Mouse (Mus musculus): ENCODE results near the gene Apln. TPM values are rescaled to one million over a fixed set of nuclear protein-coding genes. Genes with fewer than 3 reads are reported as not detected.
A peak's percentile ranks its signal among the peaks of the same experiment; 100 is the strongest.

Apln gene
- total and polyA plus RNA-seq, 2 experiments: 0.04 to 0.09 TPM

- WGBS: under 1% methylated on average over 8 of the region's 8 CpGs
- TF ChIP-seq CTCF (IDR thresholded peaks at IDR 0.05; ENCODE audit: low read depth, low read length): peak; percentile 71
- TF ChIP-seq POLR2A (IDR thresholded peaks at IDR 0.05; ENCODE audit: extremely low read depth, insufficient read depth, low read length): no peak
- DNase-seq (ENCODE audit: extremely low read depth, low read depth, low spot score): peak; percentile 65
These were observed 42.0 kb downstream of the Apln start for GRCm38 (mm10) chrX:47992606-47993005.

GRCm38 (mm10) chrX:47988024-47988423, 46.6 kb downstream of the Apln start:
- DNase-seq (ENCODE audit: extremely low read depth, low read depth, low spot score): no peak
- WGBS: 59% methylated on average over 7 of the region's 8 CpGs
- Histone ChIP-seq H3K27me3 (ENCODE audit: control insufficient read depth, insufficient read depth, low read length) (no peaks in the 10 kb centered on the region), H3K36me3 (ENCODE audit: control insufficient read depth, insufficient read depth, low read length) (no peaks in the 10 kb centered on the region), H3K27ac (replicated peaks; ENCODE audit: insufficient read depth, low read depth, low read length) (no peak overlapping the region), H3K4me1 (ENCODE audit: control insufficient read depth, insufficient read depth, low read length) (no peaks in the 10 kb centered on the region), H3K9ac (ENCODE audit: low read depth, low read length) (no peak overlapping the region), H3K79me2 (ENCODE audit: control insufficient read depth, insufficient read depth, low read length) (no peaks in the 10 kb centered on the region), H3K4me3 (ENCODE audit: insufficient read depth, low read depth, low read length) (no peak overlapping the region)
- TF ChIP-seq CTCF (IDR thresholded peaks at IDR 0.05; ENCODE audit: low read depth, low read length) (no peak), POLR2A (IDR thresholded peaks at IDR 0.05; ENCODE audit: extremely low read depth, insufficient read depth, low read length) (no peak)

More at GRCm38 (mm10) chrX:47992606-47993005, 42.0 kb downstream of the Apln start:
- Histone ChIP-seq H3K9ac (ENCODE audit: low read depth, low read length) (no peak overlapping the region), H3K27ac (replicated peaks; ENCODE audit: insufficient read depth, low read depth, low read length) (no peak overlapping the region), H3K27me3 (ENCODE audit: control insufficient read depth, insufficient read depth, low read length) (no peaks in the 10 kb centered on the region), H3K79me2 (ENCODE audit: control insufficient read depth, insufficient read depth, low read length) (no peaks in the 10 kb centered on the region), H3K4me1 (ENCODE audit: control insufficient read depth, insufficient read depth, low read length) (no peaks in the 10 kb centered on the region), H3K36me3 (ENCODE audit: control insufficient read depth, insufficient read depth, low read length) (no peaks in the 10 kb centered on the region), H3K4me3 (ENCODE audit: insufficient read depth, low read depth, low read length) (no peak overlapping the region)

GRCm38 (mm10) chrX:47985000-47985619, 49.5 kb downstream of the Apln start:
- under 1% methylated on average over 19 of the region's 19 CpGs for WGBS
- Histone ChIP-seq H3K79me2 (ENCODE audit: control insufficient read depth, insufficient read depth, low read length) (no peaks in the 10 kb centered on the region), H3K27me3 (ENCODE audit: control insufficient read depth, insufficient read depth, low read length) (no peaks in the 10 kb centered on the region), H3K36me3 (ENCODE audit: control insufficient read depth, insufficient read depth, low read length) (no peaks in the 10 kb centered on the region), H3K4me1 (ENCODE audit: control insufficient read depth, insufficient read depth, low read length) (no peaks in the 10 kb centered on the region), H3K27ac (replicated peaks; ENCODE audit: insufficient read depth, low read depth, low read length) (no peak overlapping the region), H3K9ac (ENCODE audit: low read depth, low read length) (no peak overlapping the region), H3K4me3 (ENCODE audit: insufficient read depth, low read depth, low read length) (peak overlapping the region; percentile 27; the same call in 1 of the 2 replicates)
- DNase-seq (ENCODE audit: extremely low read depth, low read depth, low spot score): peak; percentile 24
- peak; percentile 55 for TF ChIP-seq CTCF (IDR thresholded peaks at IDR 0.05; ENCODE audit: low read depth, low read length)
- TF ChIP-seq POLR2A (IDR thresholded peaks at IDR 0.05; ENCODE audit: extremely low read depth, insufficient read depth, low read length): no peak

- Histone ChIP-seq H3K9ac (ENCODE audit: low read depth, low read length) (no peak overlapping the region), H3K4me3 (ENCODE audit: insufficient read depth, low read depth, low read length) (no peak overlapping the region)
- 85% methylated on average over 5 of the region's 5 CpGs for WGBS
These were observed 57.6 kb downstream of the Apln start for GRCm38 (mm10) chrX:47977078-47977477.

GRCm38 (mm10) chrX:47976551-47976950, 58.1 kb downstream of the Apln start:
- H3K27me3 ChIP-seq (ENCODE audit: control insufficient read depth, insufficient read depth, low read length): no peaks in the 10 kb centered on the region
- no peaks in the 10 kb centered on the region for H3K79me2 ChIP-seq (ENCODE audit: control insufficient read depth, insufficient read depth, low read length)
- H3K4me3 ChIP-seq (ENCODE audit: insufficient read depth, low read depth, low read length): no peak overlapping the region
- no peak overlapping the region for H3K27ac ChIP-seq (replicated peaks; ENCODE audit: insufficient read depth, low read depth, low read length)
- H3K4me1 ChIP-seq (ENCODE audit: control insufficient read depth, insufficient read depth, low read length): no peaks in the 10 kb centered on the region
- H3K36me3 ChIP-seq (ENCODE audit: control insufficient read depth, insufficient read depth, low read length): no peaks in the 10 kb centered on the region
- no peak overlapping the region for H3K9ac ChIP-seq (ENCODE audit: low read depth, low read length)
- WGBS: 81% methylated on average over 4 of the region's 4 CpGs
- peak; percentile 10 for DNase-seq (ENCODE audit: extremely low read depth, low read depth, low spot score)
- TF ChIP-seq CTCF (IDR thresholded peaks at IDR 0.05; ENCODE audit: low read depth, low read length) (no peak), POLR2A (IDR thresholded peaks at IDR 0.05; ENCODE audit: extremely low read depth, insufficient read depth, low read length) (no peak)

More at GRCm38 (mm10) chrX:47977078-47977477, 57.6 kb downstream of the Apln start:
- Histone ChIP-seq H3K27me3 (ENCODE audit: control insufficient read depth, insufficient read depth, low read length) (no peaks in the 10 kb centered on the region), H3K4me1 (ENCODE audit: control insufficient read depth, insufficient read depth, low read length) (no peaks in the 10 kb centered on the region), H3K36me3 (ENCODE audit: control insufficient read depth, insufficient read depth, low read length) (no peaks in the 10 kb centered on the region), H3K27ac (replicated peaks; ENCODE audit: insufficient read depth, low read depth, low read length) (no peak overlapping the region), H3K79me2 (ENCODE audit: control insufficient read depth, insufficient read depth, low read length) (no peaks in the 10 kb centered on the region)
- TF ChIP-seq POLR2A (IDR thresholded peaks at IDR 0.05; ENCODE audit: extremely low read depth, insufficient read depth, low read length): no peak
- no peak for TF ChIP-seq CTCF (IDR thresholded peaks at IDR 0.05; ENCODE audit: low read depth, low read length)
- no peak for DNase-seq (ENCODE audit: extremely low read depth, low read depth, low spot score)

Other genes starting within 250 kb of the Apln start
- 0.13 and 0.18 TPM in 2 replicates for gene Smarca1, start 141.9 kb downstream of the Apln start, total RNA-seq (2014; rRNA removed)
- gene Smarca1, start 141.9 kb downstream of the Apln start, polyA plus RNA-seq (2012; rRNA removed): 0.04 TPM in 1 of 2 replicates, not detected in the other
- 3.7 and 4.5 TPM in 2 replicates for gene Ocrl, start 122.5 kb downstream of the Apln start, total RNA-seq (2014; rRNA removed)
- gene Ocrl, start 122.5 kb downstream of the Apln start, polyA plus RNA-seq (2012; rRNA removed): 2.1 and 2.6 TPM in 2 replicates
- gene Xpnpep2, start 73.9 kb upstream of the Apln start, total RNA-seq (2014; rRNA removed): not detected in 2 replicates
- not detected in 2 replicates for gene Xpnpep2, start 73.9 kb upstream of the Apln start, polyA plus RNA-seq (2012; rRNA removed)
- gene Sash3, start 111.6 kb upstream of the Apln start, total RNA-seq (2014; rRNA removed): 0.83 and 1.5 TPM in 2 replicates
- 0.72 and 1.4 TPM in 2 replicates for gene Sash3, start 111.6 kb upstream of the Apln start, polyA plus RNA-seq (2012; rRNA removed)
- 36.2 and 46.2 TPM in 2 replicates for gene Zdhhc9, start 174.0 kb upstream of the Apln start, total RNA-seq (2014; rRNA removed)
- 66.4 and 71.8 TPM in 2 replicates for gene Zdhhc9, start 174.0 kb upstream of the Apln start, polyA plus RNA-seq (2012; rRNA removed)
- gene Utp14a, start 222.0 kb upstream of the Apln start, total RNA-seq (2014; rRNA removed): 6.4 and 6.7 TPM in 2 replicates
- gene Utp14a, start 222.0 kb upstream of the Apln start, polyA plus RNA-seq (2012; rRNA removed): 1.4 and 2.2 TPM in 2 replicates